Mouse (Mus musculus) heart, postnatal 14 days (tissue): ENCODE measurements at regions not wholly inside any gene's neighbourhood (a gene's known extent, or its start where the extent isn't known, plus 50 kb on each side); places are given as distances from the start of the nearest gene placed in this dataset.

Source experiments
- DNase-seq, 2 experiments: peaks; one replicate each; pipeline ENCODE4 v3.0.0; 2021 to 2022
- intact Hi-C: fragments of 180-260 bp; cut with DNase I; formaldehyde crosslinking; loops from one replicate; pipeline ENCODE4 v1.15.1; 2025

- intact Hi-C loops = no loop called here
- no peak for DNase-seq
These were observed 82.2 kb downstream of the Rap2a start for GRCm38 (mm10) chr14:120560416-120560815.

DNA sequence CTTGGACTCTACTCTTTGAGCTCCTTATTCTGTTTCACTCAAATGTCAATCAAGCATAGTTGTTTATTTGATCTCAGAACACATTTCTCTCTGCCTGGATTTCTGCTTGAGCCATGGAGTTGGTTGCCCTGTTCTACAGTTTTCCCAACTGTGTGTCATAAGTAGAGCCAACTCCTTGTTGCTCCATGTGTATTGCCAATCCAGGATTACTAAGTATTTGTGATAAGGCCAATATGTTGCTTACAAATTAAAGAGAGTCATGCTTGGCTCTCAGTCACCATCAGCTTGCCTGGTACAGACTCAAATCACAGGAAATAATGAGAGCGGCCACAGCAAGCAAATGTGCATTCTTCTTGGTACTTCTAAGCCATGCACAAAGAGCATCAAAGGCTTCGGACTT, 82.7 kb downstream of the Rap2a start:
- intact Hi-C loops = no loop called here
- DNase-seq = no peak

DNA sequence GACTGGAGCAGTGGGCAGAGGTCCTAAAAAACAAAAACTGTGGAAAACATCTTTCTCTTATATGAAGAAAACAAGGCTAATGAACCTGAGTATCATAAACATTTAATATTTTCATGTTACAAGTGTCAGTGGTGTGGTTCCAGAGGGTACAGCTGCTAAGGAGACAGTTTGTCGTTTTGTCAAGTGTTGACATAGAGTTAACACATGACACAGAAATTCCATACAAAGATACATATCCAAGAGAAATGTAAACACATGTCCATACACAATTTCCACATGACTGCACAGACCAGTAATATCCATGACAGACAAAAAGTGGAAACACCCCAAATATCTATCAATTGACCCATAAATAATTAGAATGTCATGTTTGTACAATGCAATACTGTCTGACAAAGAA, 88.7 kb downstream of the Rap2a start:
- no peak for DNase-seq
- intact Hi-C loops = no loop called here

DNA sequence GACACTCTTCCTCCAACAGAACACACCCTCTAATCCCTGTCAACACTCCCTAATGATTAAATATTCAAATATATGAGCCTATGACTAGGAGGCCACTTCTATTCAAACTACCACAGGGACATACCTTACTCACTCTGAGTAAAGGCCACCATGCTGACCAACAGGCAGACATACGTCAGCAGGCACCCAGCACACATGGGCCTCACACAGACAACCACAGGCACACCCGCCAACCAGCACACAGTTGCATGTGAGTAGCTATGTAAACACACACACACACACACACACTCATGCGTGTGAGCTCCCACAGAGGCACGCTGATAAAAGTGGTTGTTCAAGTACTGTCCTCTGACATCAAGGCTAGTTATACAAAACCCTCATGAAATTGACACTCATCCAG, 89.8 kb downstream of the Rap2a start:
- intact Hi-C loops = no loop called here
- DNase-seq = no peak

DNA sequence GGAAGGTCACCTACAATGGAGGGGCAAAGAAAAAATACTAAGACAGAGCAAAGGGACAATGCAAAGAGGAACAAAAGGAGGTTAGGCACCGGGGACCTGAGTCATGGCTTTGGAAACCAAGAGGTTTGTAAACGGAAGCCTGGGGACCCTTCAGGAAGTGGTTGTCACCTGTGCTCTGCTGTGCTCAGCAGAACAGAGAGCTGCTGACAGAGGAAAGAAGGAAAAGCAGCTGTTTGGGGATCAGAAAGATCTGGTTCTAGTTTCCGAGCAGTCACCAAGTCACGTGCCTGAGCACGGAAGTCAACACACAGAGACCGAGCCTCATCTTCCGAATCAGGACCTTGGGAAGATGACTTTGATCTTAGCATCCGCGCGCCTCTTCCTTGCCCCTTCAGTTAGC, 94.0 kb downstream of the Rap2a start:
- intact Hi-C loops = no loop called here
- DNase-seq = no peak

- intact Hi-C loops = no loop called here
- DNase-seq = no peak
These were observed 97.0 kb downstream of the Rap2a start for GRCm38 (mm10) chr14:120575202-120575601.

DNA sequence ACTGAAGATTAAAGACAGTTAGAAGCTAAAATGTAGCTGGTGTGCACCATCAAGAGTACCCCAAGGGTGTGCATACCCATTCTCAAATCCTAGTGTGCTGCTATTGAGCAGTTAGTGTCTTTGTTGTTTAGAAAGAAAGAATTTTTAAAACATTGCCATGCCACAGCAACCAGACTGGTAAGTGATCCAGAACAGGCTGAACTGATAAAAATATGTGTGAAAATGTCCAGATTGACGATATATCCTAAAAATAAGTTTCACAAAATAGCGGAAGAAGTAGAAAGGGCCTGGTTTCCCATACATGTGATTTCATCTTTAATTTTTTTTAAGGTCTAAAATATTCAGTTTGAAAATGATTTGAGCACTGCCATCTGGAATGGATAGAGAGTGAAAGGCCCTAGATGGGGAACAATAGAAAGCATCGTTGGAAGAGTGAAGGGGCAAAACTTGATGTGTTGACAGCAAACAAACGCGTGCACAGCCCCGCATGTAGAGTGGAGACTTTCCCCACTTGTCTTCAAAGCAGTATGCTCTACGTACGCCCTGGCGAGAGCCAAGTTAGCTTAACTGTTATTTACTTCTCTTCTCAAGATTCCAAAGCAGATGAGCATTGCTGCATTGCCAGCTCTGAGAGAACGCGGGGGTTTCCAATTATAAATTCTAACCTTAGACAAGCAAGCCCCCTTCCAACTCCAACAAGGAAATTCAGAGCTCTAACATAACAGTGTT, 100.3 kb downstream of the Rap2a start:
- intact Hi-C loops = no loop called here
- no peak for DNase-seq

DNA sequence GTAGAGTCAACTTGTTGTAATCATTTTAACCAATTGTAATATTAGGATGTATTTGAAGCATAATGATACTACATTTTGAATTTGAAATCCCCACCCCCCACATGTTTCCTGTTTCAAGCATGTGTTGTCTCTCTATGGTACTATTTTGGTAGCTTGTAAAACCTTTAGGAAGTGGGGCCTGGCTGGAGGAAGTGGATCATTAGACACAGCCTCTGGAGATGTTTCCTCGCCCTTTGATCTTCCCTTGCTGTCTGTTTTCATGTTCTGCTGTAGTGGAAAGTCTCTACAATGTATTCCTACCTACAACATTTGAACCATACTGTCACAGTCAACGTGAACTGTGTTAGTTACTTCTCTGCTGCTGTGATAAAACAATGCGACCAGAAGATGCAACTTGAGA, 105.6 kb downstream of the Rap2a start:
- no peak for DNase-seq
- intact Hi-C loops = no loop called here

DNA sequence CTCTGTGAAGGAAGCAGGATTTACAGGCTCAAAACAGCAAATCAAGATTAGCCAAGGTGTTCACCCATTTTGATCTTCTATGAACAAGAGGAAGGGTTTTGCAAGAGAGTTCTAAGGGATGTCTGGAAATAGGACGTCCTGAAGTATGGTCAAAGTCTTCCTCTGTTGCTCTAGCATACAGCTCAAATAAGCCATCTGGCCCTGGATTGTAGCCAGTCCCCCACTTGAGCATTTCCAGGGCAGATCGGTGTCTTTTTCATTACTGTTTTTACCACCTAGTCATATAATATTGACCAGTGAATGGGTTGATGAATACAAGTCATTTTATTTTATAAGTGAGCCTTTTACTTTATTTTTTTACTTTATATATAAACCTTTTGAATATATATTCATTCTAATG, 113.9 kb downstream of the Rap2a start:
- intact Hi-C loops = no loop called here
- no peak for DNase-seq

DNA sequence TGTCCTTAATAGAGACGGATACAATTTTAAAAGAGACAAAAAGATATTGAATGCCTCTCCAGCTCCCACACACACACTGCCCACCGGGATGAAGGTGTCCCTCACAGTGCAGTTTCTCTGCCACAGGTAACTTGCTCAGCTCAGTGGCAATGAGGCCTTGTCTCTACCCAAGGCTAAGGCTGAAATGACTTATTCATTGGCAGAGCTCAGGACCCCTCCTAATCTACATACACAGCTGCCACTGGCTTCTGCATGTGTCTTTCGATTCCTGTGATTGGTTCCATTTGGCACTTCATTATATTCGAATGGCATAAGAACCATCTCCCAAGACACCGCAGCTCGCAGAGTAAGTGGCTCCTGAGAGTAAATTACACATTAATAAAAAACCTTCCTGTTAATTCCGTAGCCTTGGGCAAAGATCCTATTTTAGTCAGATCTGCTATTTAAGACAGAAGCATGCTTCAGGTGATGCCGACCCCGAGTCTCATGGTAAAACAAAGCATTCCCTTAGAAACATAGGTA, 122.2 kb downstream of the Rap2a start:
- intact Hi-C loops = no loop called here
- no peak for DNase-seq

GRCm38 (mm10) chr14:120601510-120601909, 123.3 kb downstream of the Rap2a start:
- intact Hi-C loops = no loop called here
- DNase-seq = no peak

DNA sequence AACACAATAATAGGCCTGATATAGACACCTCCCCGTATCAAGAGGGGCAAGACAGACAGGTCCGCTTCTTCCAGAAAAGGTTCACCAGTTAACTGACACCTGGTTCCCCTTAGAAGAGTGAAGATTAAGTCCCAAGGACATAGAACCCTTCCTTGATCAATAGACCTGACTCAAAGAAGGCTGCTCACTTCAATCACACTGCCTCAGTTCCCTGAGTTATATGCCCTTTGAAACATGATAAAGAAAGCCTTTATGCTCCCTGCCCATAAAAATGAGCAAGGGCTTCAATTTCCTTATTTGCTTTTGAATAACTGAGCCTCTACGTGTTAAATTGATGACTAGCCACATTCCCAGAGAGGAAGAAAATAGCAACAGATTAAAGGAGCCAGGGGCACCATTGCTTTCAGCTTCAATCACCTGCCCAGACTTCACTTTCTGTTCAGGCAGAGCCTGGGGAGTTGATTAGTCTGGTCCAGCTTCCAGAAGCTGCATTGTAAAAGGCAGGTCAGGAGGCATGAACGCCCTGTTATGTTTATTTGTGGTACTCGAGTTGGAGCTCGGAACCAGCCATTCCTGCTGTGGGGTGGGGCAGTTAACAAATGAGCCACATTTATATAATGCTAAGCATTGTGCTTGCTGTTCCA, 125.7 kb downstream of the Rap2a start:
- intact Hi-C loops = no loop called here
- no peak for DNase-seq

GRCm38 (mm10) chr14:120607801-120608200, 129.6 kb downstream of the Rap2a start:
- no peak for DNase-seq
- intact Hi-C loops = no loop called here

DNA sequence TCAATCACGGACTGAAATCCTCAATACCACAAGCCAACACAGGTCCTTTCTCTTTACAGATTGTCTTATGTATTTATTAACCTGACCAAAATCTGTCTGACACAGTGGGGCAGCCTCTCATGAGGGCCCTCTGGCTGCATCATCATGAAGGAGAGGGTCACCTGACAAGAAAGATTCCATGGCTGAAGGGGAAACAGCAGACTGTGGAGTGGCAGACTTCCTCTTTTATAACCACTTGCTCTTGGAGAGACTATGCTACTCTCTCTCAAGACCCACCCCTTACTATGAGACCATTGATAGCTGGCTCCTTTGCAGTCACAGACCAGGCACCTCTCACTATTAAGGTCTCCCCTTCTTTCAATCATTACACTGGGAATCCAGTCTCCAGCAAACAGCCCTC, 133.1 kb downstream of the Rap2a start:
- intact Hi-C loops = no loop called here
- no peak for DNase-seq

- DNase-seq = no peak
- intact Hi-C loops = no loop called here
These were observed 148.1 kb downstream of the Rap2a start for GRCm38 (mm10) chr14:120626223-120626935.

- intact Hi-C loops = no loop called here
- DNase-seq = no peak
These were observed 148.7 kb downstream of the Rap2a start for GRCm38 (mm10) chr14:120626936-120627277.

DNA sequence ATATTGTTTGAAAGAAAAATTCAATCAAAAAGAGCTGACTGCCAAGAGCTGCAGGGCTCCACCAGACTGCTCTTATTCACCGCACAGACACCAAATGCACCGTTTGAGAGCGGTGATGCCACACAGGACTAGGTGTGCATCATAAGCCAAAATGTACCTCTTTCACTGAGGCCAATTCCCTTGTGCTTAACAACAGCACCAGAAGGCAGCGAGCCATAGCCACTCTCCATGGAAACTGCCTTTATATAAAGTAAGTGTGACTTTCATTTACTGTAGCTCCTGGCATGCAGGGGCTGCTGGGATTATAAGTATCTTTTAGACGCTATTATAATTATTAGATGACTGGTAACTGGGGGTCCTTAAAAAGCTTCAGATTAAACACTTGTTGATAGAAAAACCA, 154.5 kb downstream of the Rap2a start:
- intact Hi-C loops = no loop called here
- DNase-seq = no peak

- intact Hi-C loops = no loop called here
- DNase-seq = no peak
These were observed 158.6 kb downstream of the Rap2a start for GRCm38 (mm10) chr14:120636726-120637400.

DNA sequence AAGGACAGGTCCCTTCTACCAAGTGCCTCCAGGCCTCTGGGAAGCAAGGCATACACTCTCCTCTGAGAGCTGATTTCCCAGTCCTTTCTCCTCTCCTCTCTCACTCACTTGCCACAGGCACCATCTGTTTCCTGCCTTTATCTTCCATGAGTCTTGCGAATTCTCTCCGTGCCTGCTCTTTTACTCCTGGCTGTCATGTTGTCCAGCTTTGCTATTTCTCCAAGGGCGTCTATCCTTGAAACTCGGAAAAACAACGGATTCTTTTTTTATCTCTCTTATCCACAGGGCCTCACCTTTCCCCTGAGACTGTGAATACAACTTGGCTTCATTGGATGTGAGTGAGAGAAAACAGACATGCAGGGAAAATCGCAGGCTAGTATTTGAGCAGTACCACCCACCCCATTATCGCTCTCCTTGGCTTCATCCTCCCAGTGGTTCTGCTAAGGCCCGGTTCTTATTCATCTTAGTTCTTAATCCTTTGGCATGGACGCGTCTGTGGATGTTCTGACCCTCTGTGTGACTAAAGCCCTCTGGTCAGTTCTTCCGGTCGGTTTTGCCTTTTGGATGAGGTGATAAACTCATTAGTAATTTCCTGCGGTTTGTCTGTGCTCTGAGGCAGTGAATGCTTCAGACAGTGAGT, 159.4 kb downstream of the Rap2a start:
- intact Hi-C loops = no loop called here
- peak; percentile 2 to 16 for DNase-seq

GRCm38 (mm10) chr14:120642591-120642990, 164.3 kb downstream of the Rap2a start:
- no peak for DNase-seq
- intact Hi-C loops = no loop called here

- intact Hi-C loops = no loop called here
- no peak for DNase-seq
These were observed 173.8 kb downstream of the Rap2a start for GRCm38 (mm10) chr14:120652034-120652433.
